Mouse (Mus musculus) E14TG2a.4 (cell line): Measurements from ENCODE around the gene Pitpnm3.

Experiments used
- H3K27me3 ChIP-seq: 2 replicates; pipeline ENCODE4 v1.6.1; 2014; ENCODE audit warnings: low read length, control low read depth; ENCODE audit not compliant: insufficient read depth
- H3K36me3 ChIP-seq: 2 replicates; pipeline ENCODE4 v1.6.1; 2014; ENCODE audit warnings: low read length, control low read depth; ENCODE audit not compliant: insufficient read depth
- H3K4me1 ChIP-seq: replicated peaks from 2 replicates; pipeline ENCODE4 v1.6.1; 2014; ENCODE audit warnings: low read depth, low read length, control low read depth
- H3K4me3 ChIP-seq: replicated peaks from 2 replicates; pipeline ENCODE4 v1.5.1; 2014; ENCODE audit warnings: mild to moderate bottlenecking, low read length
- H3K9me3 ChIP-seq: 2 replicates; pipeline ENCODE4 v1.6.1; 2014; ENCODE audit warnings: low read length, control low read depth
- CTCF ChIP-seq: conservative IDR thresholded peaks from 2 replicates; pipeline ENCODE4 v1.5.1; 2014; ENCODE audit warnings: low read length
- NANOG ChIP-seq: IDR thresholded peaks from 2 replicates; pipeline ENCODE4 v1.6.1; 2014; ENCODE audit warnings: borderline replicate concordance, low read length, mixed read lengths
- POU5F1 ChIP-seq: IDR thresholded peaks from 2 replicates; pipeline ENCODE4 v1.6.1; 2014; ENCODE audit warnings: low read length, borderline replicate concordance

Pitpnm3 gene

DNA sequence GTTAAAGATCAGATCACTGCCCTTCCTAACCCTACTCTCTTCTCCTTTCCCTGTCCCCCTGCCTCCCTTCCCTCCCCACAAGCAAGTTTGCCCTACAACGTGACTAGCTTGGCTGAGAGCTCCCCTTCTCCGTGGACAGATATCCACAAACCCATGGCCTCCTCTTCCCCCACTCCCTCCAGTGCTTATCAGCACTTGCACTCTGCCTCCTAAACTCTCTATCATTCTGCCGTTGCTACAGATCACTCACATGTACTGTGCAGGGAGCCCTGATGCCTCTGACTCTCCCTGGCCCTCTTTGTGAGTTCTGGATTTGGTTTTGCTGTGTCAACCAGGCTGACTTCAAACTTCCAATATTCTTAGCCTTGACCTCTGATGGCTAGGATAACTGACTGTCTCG, 114.6 kb downstream of the Pitpnm3 start:
- Histone ChIP-seq H3K27me3 (peaks cover 10% of the 10 kb centered on the region; the same call in 1 of the 2 replicates), H3K36me3 (no peaks in the 10 kb centered on the region), H3K4me1 (peaks cover 10% of the 10 kb centered on the region), H3K9me3 (no peaks in the 10 kb centered on the region), H3K4me3 (no peak overlapping the region)
- TF ChIP-seq POU5F1 (no peak), CTCF (no peak)

DNA sequence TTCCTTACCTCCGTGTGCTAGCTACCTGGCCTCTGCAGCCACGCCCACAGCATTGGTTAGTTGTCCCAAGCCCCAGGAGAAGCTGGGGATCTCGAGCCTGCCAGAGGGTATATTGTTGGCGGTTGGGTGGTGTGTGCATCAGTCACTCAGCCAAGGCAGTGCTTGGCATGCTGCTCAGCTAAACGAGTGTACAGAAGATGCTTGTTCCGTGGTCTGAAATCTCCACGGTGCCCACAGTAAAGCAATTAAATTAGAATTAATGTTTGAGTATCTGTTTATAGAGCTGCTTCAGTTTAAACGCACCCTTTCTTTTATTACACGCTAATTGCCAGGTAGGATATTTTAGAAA, 118.4 kb downstream of the Pitpnm3 start:
- TF ChIP-seq CTCF = no peak
- no peak for TF ChIP-seq POU5F1
- TF ChIP-seq NANOG = no peak
- Histone ChIP-seq H3K4me1 (peaks cover 3% of the 10 kb centered on the region), H3K4me3 (no peak overlapping the region), H3K9me3 (no peaks in the 10 kb centered on the region), H3K36me3 (no peaks in the 10 kb centered on the region), H3K27me3 (peaks cover 10% of the 10 kb centered on the region; the same call in 1 of the 2 replicates)

DNA sequence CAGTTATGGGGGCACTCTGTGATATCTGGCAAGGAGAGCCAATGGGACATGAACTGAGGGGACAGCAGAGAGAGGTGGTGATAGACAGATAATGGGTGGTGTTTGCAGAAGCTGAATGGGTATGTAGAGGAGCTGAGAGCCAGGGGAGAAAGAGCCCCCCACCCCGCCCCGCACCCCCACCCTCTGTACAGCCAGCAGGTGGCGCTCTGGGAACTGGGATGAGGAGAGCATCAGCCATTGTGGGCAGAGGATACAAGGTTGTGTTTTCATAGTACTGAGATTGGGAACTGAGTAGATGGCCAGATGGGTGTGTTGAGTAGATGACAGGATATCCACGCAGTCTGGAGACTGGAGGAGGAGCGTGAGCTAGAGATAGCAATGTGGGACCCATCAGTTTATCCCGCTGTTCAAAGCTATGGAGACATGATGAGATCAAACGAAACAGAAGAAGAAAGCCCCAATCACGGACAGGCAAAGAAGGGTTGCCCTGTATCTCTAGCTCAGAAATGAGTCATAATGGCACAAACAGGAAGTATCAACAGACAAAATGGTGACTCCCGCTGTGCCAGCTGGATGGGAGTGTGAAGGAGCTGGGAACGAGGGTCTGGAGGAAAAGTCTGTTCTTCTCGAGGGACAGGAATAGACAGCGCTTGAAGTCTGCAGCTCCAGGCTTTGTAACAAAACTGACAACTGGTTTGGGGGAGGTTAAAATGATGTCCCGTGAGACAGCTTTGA, 118.9 kb downstream of the Pitpnm3 start:
- peak; percentile 29 for TF ChIP-seq CTCF
- no peak for TF ChIP-seq NANOG
- no peak for TF ChIP-seq POU5F1
- no peak overlapping the region for H3K4me3 ChIP-seq
- H3K27me3 ChIP-seq = peaks cover 10% of the 10 kb centered on the region; the same call in 1 of the 2 replicates
- H3K4me1 ChIP-seq = no peaks in the 10 kb centered on the region
- H3K9me3 ChIP-seq = no peaks in the 10 kb centered on the region
- no peaks in the 10 kb centered on the region for H3K36me3 ChIP-seq

DNA sequence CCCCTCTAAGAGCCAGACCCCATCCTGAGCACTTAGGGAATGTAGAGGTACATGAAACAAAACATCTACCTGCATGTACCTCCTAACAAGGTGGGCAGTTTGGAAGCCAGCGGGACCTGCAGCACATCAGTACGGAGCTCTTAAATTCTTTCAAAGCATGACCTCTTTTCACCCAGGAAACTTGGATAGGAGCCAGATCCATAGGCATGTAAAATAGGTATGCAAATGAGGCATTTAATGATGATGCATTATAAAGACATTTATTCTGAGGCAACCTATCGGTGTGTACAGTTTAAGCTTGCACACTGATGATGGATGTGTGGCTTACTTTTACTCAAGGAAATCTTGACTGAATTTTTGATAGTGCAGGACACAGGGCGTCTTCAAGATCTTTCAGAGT, 120.9 kb downstream of the Pitpnm3 start:
- TF ChIP-seq NANOG = no peak
- H3K4me3 ChIP-seq = no peak overlapping the region
- H3K27me3 ChIP-seq = peaks cover 8% of the 10 kb centered on the region; the same call in 1 of the 2 replicates
- H3K9me3 ChIP-seq = no peaks in the 10 kb centered on the region
- H3K36me3 ChIP-seq = no peaks in the 10 kb centered on the region
- no peaks in the 10 kb centered on the region for H3K4me1 ChIP-seq

DNA sequence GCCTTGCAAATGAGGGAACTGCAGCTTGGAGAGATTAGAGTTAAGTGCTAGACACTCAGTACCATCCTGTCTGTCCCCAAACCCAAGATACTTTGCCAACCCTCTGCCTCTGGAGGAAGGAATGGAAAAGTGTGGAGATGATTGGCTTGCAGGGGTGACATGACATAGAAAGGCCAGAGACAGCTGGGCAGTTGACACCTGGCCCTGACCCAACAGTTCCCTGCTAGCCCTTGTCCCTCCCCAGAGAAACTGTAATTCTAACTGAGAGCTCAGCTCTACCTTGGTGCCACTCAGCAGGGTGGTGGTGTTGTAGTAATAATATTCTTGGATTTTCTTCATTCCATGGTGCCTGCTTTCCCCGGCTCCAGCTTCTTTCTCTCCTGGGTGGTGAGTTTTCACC, 123.6 kb downstream of the Pitpnm3 start:
- no peak for TF ChIP-seq POU5F1
- H3K4me1 ChIP-seq = no peaks in the 10 kb centered on the region
- H3K27me3 ChIP-seq = no peaks in the 10 kb centered on the region
- no peaks in the 10 kb centered on the region for H3K9me3 ChIP-seq
- no peaks in the 10 kb centered on the region for H3K36me3 ChIP-seq
- H3K4me3 ChIP-seq = no peak overlapping the region

DNA sequence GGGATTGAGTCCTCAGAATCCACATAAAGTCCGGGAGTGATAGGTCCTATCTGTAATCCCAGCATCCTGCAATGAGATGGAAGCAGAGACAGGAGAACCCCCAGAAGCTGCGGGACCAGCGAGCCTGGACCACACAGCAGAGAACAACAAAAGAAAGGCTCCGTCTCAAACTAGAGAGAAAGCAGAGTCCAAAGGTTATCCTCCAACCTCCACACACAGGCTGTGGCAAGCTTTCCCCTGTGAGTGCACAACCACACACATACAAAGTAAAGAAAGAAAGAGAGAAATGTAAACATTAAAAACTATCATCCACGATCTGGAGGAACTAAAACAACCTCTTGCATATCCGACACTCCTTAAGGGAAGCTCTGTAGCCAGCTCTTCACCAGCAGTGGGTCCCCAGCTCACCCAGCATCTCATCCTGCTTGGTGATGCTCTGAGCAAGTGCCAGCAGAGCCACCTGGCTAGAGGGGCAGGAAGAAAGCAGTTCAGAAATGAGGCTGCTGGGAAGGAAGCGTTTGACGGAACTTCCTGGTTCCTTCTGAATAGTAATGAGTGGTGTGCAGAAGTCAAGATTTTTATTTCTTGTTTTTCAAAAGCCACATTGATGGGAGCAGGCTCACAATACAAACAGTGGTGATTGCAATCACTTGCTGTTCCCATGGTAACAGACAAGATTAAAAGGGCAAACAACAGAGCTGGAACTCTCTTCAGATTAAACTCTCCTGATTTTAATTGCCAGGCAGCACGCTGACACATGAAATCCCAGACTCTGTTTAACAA, 124.4 kb downstream of the Pitpnm3 start:
- Histone ChIP-seq H3K4me3 (no peak overlapping the region), H3K9me3 (no peaks in the 10 kb centered on the region), H3K27me3 (no peaks in the 10 kb centered on the region), H3K36me3 (no peaks in the 10 kb centered on the region), H3K4me1 (no peaks in the 10 kb centered on the region)
- TF ChIP-seq POU5F1 (no peak), NANOG (no peak), CTCF (no peak)

DNA sequence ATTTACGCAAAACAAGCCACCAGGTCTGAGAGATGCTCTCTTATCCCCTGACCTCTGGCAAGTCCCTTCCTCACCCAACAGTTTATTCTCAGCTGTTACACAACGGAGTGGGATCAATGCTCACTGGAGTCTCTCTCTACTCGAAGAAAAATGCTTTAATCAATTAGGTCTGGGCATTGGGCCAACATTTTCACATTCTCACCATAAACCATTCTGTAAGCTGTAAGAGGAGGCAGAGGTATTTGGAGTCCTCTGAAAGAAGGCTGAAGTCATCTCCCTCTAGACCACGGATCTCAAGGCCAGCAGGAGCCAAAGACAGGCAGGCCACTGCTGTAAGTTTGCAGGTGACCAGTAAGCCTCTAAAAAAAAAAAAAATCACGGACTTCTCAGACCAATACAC, 125.2 kb downstream of the Pitpnm3 start:
- Histone ChIP-seq H3K4me1 (no peaks in the 10 kb centered on the region), H3K9me3 (no peaks in the 10 kb centered on the region), H3K27me3 (no peaks in the 10 kb centered on the region), H3K4me3 (no peak overlapping the region), H3K36me3 (no peaks in the 10 kb centered on the region)
- TF ChIP-seq CTCF (no peak), NANOG (no peak), POU5F1 (no peak)

DNA sequence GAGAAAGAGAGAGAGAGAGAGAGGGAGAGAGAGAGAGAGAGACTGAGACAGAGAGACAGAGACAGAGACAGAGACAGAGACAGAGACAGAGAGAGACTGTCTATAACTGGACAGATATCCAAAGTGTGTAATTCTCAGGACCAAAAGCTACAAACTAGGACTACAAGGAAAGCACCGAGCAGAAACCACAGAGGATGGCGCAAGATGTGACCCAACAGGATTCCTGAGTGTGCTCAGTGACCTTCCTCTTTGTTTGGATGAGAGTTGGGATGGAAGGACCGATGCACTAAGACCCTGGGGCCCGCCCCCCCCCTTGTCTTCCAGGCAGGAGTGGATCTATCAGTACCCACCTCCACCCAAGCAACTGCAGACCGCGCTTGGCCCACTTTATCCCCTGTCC, 130.0 kb downstream of the Pitpnm3 start:
- Histone ChIP-seq H3K27me3 (peaks cover 9% of the 10 kb centered on the region), H3K9me3 (no peaks in the 10 kb centered on the region), H3K36me3 (no peaks in the 10 kb centered on the region), H3K4me3 (no peak overlapping the region), H3K4me1 (0 out of 2 replicates have a peak, but pooled peaks cover 4% of the 10 kb centered on the region)
- TF ChIP-seq CTCF (no peak), POU5F1 (no peak)

DNA sequence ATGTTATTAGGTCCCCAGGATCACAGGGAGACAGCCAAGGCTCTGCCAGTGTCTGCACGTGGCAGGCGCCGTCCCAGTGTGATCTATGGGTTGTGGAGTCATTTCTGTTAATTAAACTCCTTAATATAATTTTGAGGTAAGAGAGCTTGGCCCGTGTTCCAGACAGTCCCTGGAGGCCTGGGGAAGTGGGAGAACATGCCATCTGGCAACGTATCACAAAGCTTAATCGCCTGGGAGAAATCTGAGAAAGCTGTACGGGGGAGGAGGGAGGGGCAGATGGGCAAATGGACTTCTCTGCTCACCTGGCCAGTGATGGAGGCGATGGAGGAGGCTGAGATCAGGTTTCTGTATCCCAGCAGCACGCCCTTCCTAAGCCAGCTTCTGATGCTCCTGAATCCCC, 132.4 kb downstream of the Pitpnm3 start:
- Histone ChIP-seq H3K9me3 (no peaks in the 10 kb centered on the region), H3K36me3 (no peaks in the 10 kb centered on the region), H3K4me3 (no peak overlapping the region), H3K27me3 (peaks cover 9% of the 10 kb centered on the region), H3K4me1 (0 out of 2 replicates have a peak, but pooled peaks cover 4% of the 10 kb centered on the region)
- TF ChIP-seq NANOG (no peak), CTCF (no peak), POU5F1 (no peak)
